In genomic region chr5:135086871-135087270, GRCm38 (mm10) we compare ENCODE assay signal across 22 mouse cellular contexts. TPM values are rescaled to one million over a fixed set of nuclear protein-coding genes. Genes with fewer than 3 reads are reported as not detected.
"Had no signal": no experiment of that assay in that cellular context is flagged by ENCODE, and none has a peak within 500 bp of the region (broad histone marks: within the 10 kb centered on the region; RNA-seq: fewer than 3 reads in every experiment).

No protein-coding gene starts in this region.

- H3K4me1 ChIP-seq: neural tube, embryonic 13.5 days had no signal

- H3K4me3 ChIP-seq: layer of hippocampus, adult 2 months; left cerebral cortex, adult 2 months; limb, embryonic 15.5 days; liver, embryonic 13.5 days; midbrain, embryonic 10.5 days; midbrain, embryonic 13.5 days; myocyte; neural tube, embryonic 13.5 days had no signal

- H3K27ac ChIP-seq: kidney, postnatal 0 days; layer of hippocampus, adult 2 months; left cerebral cortex, adult 2 months; limb, embryonic 15.5 days; liver, embryonic 13.5 days; macrophage; midbrain, embryonic 10.5 days; midbrain, embryonic 13.5 days; neural tube, embryonic 13.5 days had no signal

- H3K9ac ChIP-seq: limb, embryonic 15.5 days; liver, embryonic 13.5 days; midbrain, embryonic 13.5 days; neural tube, embryonic 13.5 days had no signal

- H3K9me3 ChIP-seq: limb, embryonic 15.5 days; liver, embryonic 13.5 days; midbrain, embryonic 10.5 days; midbrain, embryonic 13.5 days; neural tube, embryonic 13.5 days had no signal

- DNase-seq: kidney, adult 2 months; kidney, postnatal 25 days; layer of hippocampus, postnatal 36 days; left cerebral cortex, postnatal 4 days; liver, embryonic 13.5 days; lung, adult 2 months; thymus, adult 18-20 months; thymus, postnatal 4 days had no signal

- H3K36me3 ChIP-seq: limb, embryonic 15.5 days; liver, embryonic 13.5 days; midbrain, embryonic 10.5 days; midbrain, embryonic 13.5 days; neural tube, embryonic 13.5 days had no signal

- H3K4me2 ChIP-seq: limb, embryonic 15.5 days; liver, embryonic 13.5 days; midbrain, embryonic 13.5 days; neural tube, embryonic 13.5 days had no signal

- ATAC-seq: intestine, postnatal 0 days; midbrain, embryonic 13.5 days; midbrain, embryonic 16.5 days had no signal

RNA-seq across cellular contexts. Expression of gene Mlxipl, which starts 2.8 kb away (rescaled TPM):
- total RNA-seq: neutrophil, adult 5-6 weeks had no signal
- polyA plus RNA-seq: macrophage, myocyte had no signal

RNA-seq across cellular contexts. Expression of gene Vps37d, which starts 8.8 kb away (rescaled TPM):
- total RNA-seq: megakaryocyte, adult 5-6 weeks; monocyte, adult 5-6 weeks; neutrophil, adult 5-6 weeks had no signal
- polyA plus RNA-seq: macrophage had no signal
